Mouse (Mus musculus): ENCODE data around the gene Pkd1. TPM values are rescaled to one million over a fixed set of nuclear protein-coding genes. Genes with fewer than 3 reads are reported as not detected.
A peak's percentile ranks its signal among the peaks of the same experiment; 100 is the strongest.

The Pkd1 gene
- polyA plus RNA-seq, 1 experiment, result 31.6 TPM

DNA sequence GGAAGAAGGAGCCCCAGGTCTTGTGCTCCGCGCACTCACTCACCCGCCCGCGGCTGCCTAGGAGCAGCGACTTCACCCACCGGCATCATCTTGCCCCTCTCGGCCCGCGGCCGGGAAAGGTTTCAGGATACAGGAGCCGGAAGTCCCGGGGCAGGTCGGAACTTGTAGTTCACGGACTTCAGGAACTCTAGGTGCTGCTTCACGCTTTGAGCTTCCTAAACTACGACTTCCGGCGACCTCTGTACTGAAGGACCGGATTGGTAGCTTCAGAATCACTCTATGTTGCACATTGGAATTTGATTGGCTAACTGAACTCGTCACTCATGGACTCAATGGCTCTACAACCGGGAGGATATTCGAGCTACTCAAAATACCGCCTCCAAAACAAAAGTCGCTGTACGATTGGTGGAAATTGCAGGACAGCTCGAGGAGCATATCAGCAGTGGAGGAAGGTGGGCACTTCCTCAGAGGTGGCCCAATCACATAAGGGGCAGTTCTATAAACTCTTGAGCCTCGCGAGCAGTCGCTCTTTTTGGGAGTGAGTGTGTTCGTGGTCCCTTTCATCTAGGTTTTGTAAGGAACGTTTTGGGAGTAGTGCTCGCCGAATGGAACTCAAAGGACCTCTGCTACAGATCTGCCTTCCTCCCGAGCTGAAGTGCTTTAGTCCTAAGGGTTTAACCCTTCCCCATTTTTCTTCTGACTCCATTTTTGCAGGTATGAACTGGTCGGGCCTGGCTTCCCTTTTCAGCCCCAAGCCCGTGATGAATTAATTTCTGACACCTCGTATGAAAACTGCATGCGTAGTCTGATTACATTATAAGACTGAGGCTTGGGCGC lies 21.7 kb upstream of the Pkd1 start, which contains the start of gene Traf7:
TSS of gene Traf7 (minus strand) at position 216 of the 837 bp plus-strand sequence.
- Histone ChIP-seq H3K36me3 (ENCODE audit: control insufficient read depth, insufficient read depth, low read length) (no peaks in the 10 kb centered on the region), H3K4me1 (ENCODE audit: control insufficient read depth, insufficient read depth, low read length) (peaks cover 8% of the 10 kb centered on the region), H3K27ac (ENCODE audit: control insufficient read depth, insufficient read depth, low read depth, low read length) (peak within 1 kb of the TSS; percentile 79), H3K4me3 (ENCODE audit: control insufficient read depth, low read depth, low read length) (peak within 1 kb of the TSS; percentile 96), H3K27me3 (ENCODE audit: control insufficient read depth, insufficient read depth, low read length) (no peaks in the 10 kb centered on the region)
- TF ChIP-seq POLR2A (IDR thresholded peaks at IDR 0.05; ENCODE audit: control insufficient read depth, low read depth, low read length) (peak; percentile 87), CTCF (IDR thresholded peaks at IDR 0.05; ENCODE audit: control insufficient read depth, insufficient read depth, insufficient replicate concordance, low read depth, low read length) (no peak)

DNA sequence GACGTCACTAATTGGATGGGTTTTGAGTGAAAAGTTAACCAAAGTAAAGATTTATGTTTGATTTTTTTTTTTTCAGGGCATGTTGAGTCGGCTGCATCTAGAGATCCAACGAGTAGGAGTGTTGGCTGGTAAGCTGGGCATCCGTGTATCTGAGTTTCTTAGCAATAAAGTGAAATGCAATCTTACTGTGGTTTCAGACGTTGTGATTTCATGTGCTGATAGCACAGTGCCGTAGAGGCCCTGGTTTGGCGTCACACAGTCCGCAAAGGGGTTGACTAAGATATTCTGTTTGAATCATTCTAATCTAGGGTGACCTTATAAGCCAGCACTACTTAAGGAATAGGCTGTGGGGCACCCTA lies 21.1 kb upstream of the Pkd1 start:
- Histone ChIP-seq H3K27ac (ENCODE audit: control insufficient read depth, insufficient read depth, low read depth, low read length) (peak overlapping the region; percentile 24), H3K36me3 (ENCODE audit: control insufficient read depth, insufficient read depth, low read length) (no peaks in the 10 kb centered on the region), H3K27me3 (ENCODE audit: control insufficient read depth, insufficient read depth, low read length) (no peaks in the 10 kb centered on the region), H3K4me1 (ENCODE audit: control insufficient read depth, insufficient read depth, low read length) (peaks cover 12% of the 10 kb centered on the region), H3K4me3 (ENCODE audit: control insufficient read depth, low read depth, low read length) (peak overlapping the region; percentile 96)
- TF ChIP-seq CTCF (IDR thresholded peaks at IDR 0.05; ENCODE audit: control insufficient read depth, insufficient read depth, insufficient replicate concordance, low read depth, low read length), result no peak
- TF ChIP-seq POLR2A (IDR thresholded peaks at IDR 0.05; ENCODE audit: control insufficient read depth, low read depth, low read length), result no peak

DNA sequence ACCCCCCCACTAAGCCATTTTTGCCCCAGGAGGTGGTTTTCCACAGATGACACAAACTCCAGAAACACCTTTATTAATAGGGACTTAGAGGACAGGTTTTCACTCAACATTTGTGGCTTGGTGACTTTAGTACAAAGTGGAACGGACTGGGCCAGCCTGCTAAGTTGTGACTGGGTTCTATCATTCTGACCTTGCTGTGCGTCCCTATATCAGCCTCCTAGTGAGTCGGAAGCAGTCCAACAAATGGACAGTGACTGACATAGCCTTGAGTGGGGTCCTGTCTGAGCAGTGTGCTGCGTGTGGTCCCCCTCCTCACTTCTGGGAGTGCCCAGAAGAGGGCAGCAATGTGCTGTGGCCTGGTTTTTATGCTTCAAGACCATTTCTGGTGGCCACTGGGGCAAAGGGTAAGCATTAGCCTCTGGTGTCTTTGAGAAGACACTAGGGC lies 20.6 kb upstream of the Pkd1 start:
- Histone ChIP-seq H3K4me1 (ENCODE audit: control insufficient read depth, insufficient read depth, low read length) (peaks cover 12% of the 10 kb centered on the region), H3K27me3 (ENCODE audit: control insufficient read depth, insufficient read depth, low read length) (no peaks in the 10 kb centered on the region), H3K36me3 (ENCODE audit: control insufficient read depth, insufficient read depth, low read length) (no peaks in the 10 kb centered on the region), H3K4me3 (ENCODE audit: control insufficient read depth, low read depth, low read length) (no peak overlapping the region), H3K27ac (ENCODE audit: control insufficient read depth, insufficient read depth, low read depth, low read length) (no peak overlapping the region)
- TF ChIP-seq POLR2A (IDR thresholded peaks at IDR 0.05; ENCODE audit: control insufficient read depth, low read depth, low read length) (no peak), CTCF (IDR thresholded peaks at IDR 0.05; ENCODE audit: control insufficient read depth, insufficient read depth, insufficient replicate concordance, low read depth, low read length) (peak; percentile 66; the same call in 1 of the 2 replicates)

DNA sequence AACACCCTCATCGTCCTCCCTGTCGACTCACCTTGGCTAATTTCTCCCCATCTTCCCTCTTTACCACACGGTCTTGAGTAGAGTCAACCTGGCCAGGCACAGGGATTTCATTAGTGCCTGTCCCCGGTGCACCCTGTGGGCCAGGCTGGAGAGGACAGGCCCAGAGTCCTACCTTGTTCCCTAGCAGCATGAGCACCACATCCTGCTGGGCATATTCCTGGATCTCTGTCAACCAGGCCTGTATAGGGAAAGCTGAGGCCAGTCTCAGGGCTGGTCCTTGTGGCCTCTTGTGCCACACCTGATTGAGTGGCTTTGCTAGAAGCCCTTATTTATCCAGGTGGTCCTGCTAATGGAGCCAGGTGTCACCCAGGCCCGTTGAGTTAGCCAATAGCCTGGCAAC lies 19.8 kb upstream of the Pkd1 start:
- Histone ChIP-seq H3K4me1 (ENCODE audit: control insufficient read depth, insufficient read depth, low read length) (peaks cover 12% of the 10 kb centered on the region), H3K27ac (ENCODE audit: control insufficient read depth, insufficient read depth, low read depth, low read length) (no peak overlapping the region), H3K36me3 (ENCODE audit: control insufficient read depth, insufficient read depth, low read length) (no peaks in the 10 kb centered on the region), H3K4me3 (ENCODE audit: control insufficient read depth, low read depth, low read length) (no peak overlapping the region), H3K27me3 (ENCODE audit: control insufficient read depth, insufficient read depth, low read length) (no peaks in the 10 kb centered on the region)
- TF ChIP-seq POLR2A (IDR thresholded peaks at IDR 0.05; ENCODE audit: control insufficient read depth, low read depth, low read length), result no peak
- no peak for TF ChIP-seq CTCF (IDR thresholded peaks at IDR 0.05; ENCODE audit: control insufficient read depth, insufficient read depth, insufficient replicate concordance, low read depth, low read length)

DNA sequence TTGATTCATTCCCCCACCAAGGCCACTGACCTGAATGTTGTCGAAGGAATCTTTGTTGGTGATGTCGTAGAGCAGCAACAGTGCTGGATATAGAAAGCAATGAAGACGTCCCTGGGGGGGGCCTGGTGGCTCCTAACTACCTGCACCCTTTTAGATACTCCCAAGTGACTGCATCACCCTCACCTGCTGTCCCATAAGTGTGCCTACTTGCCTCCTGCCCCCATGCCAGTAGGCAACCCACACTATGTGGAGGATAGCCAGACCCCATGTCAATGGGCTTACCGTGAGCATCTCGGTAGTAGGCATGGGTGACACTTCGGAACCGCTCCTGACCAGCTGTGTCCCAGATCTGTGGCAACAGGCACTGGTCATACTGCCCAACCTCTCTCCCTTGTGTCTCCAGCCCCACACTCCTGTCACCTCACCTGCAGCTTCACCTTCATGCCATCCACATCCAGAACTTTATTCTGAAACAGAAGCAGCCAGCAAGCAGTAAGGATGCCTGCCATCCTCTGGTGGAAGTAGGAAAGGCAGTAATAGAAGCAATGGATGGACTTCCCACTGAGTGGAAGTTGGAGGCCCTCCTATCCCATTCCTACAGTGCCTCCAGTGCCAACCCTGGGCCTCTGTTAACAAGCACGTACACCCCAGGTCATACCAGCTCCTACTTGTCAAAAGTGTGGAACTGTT lies 19.1 kb upstream of the Pkd1 start:
- TF ChIP-seq CTCF (IDR thresholded peaks at IDR 0.05; ENCODE audit: control insufficient read depth, insufficient read depth, insufficient replicate concordance, low read depth, low read length) (no peak), POLR2A (IDR thresholded peaks at IDR 0.05; ENCODE audit: control insufficient read depth, low read depth, low read length) (no peak; the same call in 1 of the 2 replicates)
- Histone ChIP-seq H3K27me3 (ENCODE audit: control insufficient read depth, insufficient read depth, low read length) (no peaks in the 10 kb centered on the region), H3K27ac (ENCODE audit: control insufficient read depth, insufficient read depth, low read depth, low read length) (no peak overlapping the region), H3K36me3 (ENCODE audit: control insufficient read depth, insufficient read depth, low read length) (no peaks in the 10 kb centered on the region), H3K4me3 (ENCODE audit: control insufficient read depth, low read depth, low read length) (no peak overlapping the region), H3K4me1 (ENCODE audit: control insufficient read depth, insufficient read depth, low read length) (peaks cover 12% of the 10 kb centered on the region)

DNA sequence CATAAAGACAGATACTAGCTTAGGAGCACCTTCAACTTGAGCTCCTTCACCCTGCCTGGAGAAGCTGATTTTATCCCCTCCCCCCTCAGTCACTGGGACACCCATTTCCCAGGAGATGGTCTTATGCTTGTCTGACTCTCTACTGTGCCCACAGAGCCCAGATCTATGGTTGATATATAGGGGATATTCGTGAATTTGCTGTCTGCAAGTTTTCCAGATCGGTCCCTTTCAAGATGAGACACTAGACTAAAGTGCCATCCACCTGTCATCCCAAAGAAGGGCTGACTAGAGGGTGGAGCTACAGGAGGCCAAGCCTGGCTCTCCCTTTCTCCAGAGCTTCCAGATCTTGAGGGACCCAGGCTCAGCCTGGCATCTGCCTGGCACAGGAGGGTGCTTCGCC lies 18.6 kb upstream of the Pkd1 start:
- no peak for TF ChIP-seq CTCF (IDR thresholded peaks at IDR 0.05; ENCODE audit: control insufficient read depth, insufficient read depth, insufficient replicate concordance, low read depth, low read length)
- no peak for TF ChIP-seq POLR2A (IDR thresholded peaks at IDR 0.05; ENCODE audit: control insufficient read depth, low read depth, low read length)
- no peaks in the 10 kb centered on the region for H3K36me3 ChIP-seq (ENCODE audit: control insufficient read depth, insufficient read depth, low read length)
- H3K27ac ChIP-seq (ENCODE audit: control insufficient read depth, insufficient read depth, low read depth, low read length), result no peak overlapping the region
- H3K27me3 ChIP-seq (ENCODE audit: control insufficient read depth, insufficient read depth, low read length), result no peaks in the 10 kb centered on the region
- H3K4me3 ChIP-seq (ENCODE audit: control insufficient read depth, low read depth, low read length), result no peak overlapping the region
- H3K4me1 ChIP-seq (ENCODE audit: control insufficient read depth, insufficient read depth, low read length), result peaks cover 12% of the 10 kb centered on the region

DNA sequence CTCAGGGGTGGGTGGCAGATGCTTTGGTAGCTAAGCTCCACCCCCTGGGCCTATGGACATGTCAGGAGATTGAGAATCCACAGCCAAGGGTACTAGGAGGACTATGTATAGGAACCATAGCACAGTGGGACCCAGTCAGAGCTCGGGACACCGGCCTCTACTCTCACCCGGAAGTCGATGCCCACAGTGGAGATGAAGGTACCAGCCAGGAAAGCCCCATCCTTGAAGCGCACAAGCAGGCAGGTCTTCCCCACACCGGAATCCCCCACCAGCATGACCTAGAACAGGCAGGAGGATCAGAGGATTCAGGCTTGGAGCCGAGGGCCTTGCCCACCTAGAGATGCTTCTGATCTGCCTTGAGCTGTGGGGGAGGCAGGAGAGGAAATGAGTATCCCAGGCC lies 17.6 kb upstream of the Pkd1 start:
- TF ChIP-seq POLR2A (IDR thresholded peaks at IDR 0.05; ENCODE audit: control insufficient read depth, low read depth, low read length) (no peak), CTCF (IDR thresholded peaks at IDR 0.05; ENCODE audit: control insufficient read depth, insufficient read depth, insufficient replicate concordance, low read depth, low read length) (no peak)
- H3K27ac ChIP-seq (ENCODE audit: control insufficient read depth, insufficient read depth, low read depth, low read length), result no peak overlapping the region
- no peaks in the 10 kb centered on the region for H3K27me3 ChIP-seq (ENCODE audit: control insufficient read depth, insufficient read depth, low read length)
- no peak overlapping the region for H3K4me3 ChIP-seq (ENCODE audit: control insufficient read depth, low read depth, low read length)
- H3K4me1 ChIP-seq (ENCODE audit: control insufficient read depth, insufficient read depth, low read length), result peaks cover 8% of the 10 kb centered on the region
- no peaks in the 10 kb centered on the region for H3K36me3 ChIP-seq (ENCODE audit: control insufficient read depth, insufficient read depth, low read length)

Measured in testis, adult 2 months (tissue).